Mouse (Mus musculus) hindbrain, embryonic 15.5 days (tissue): ENCODE results near the gene Taf4. TPM values are rescaled to one million over a fixed set of nuclear protein-coding genes. Genes with fewer than 3 reads are reported as not detected.

ENCODE experiments used
- ATAC-seq: fragments of 200-750 bp; cut with Nextera tagmentation; 2 replicates; pipeline ENCODE4 v1.8.0; 2017; ENCODE audit warnings: low read depth, moderate number of reproducible peaks, moderate TSS enrichment; ENCODE audit not compliant: low FRiP score
- H3K27ac ChIP-seq: fragments of 300-500 bp; sonication (generic); replicated peaks from 2 replicates; pipeline ENCODE4 v1.5.1; 2015; ENCODE audit warnings: mild to moderate bottlenecking, inconsistent platforms
- H3K27me3 ChIP-seq: fragments of 300-500 bp; sonication (generic); 2 replicates; pipeline ENCODE4 v1.6.1; 2015; ENCODE audit warnings: control low read depth, inconsistent platforms
- H3K36me3 ChIP-seq: fragments of 300-500 bp; sonication (generic); 2 replicates; pipeline ENCODE4 v1.6.1; 2015; ENCODE audit warnings: control low read depth, inconsistent platforms
- H3K4me1 ChIP-seq: fragments of 300-500 bp; sonication (generic); replicated peaks from 2 replicates; pipeline ENCODE4 v1.6.1; 2015; ENCODE audit warnings: control low read depth, inconsistent platforms
- H3K4me2 ChIP-seq: fragments of 300-500 bp; sonication (generic); 2 replicates; pipeline ENCODE4 v1.6.1; 2015; ENCODE audit warnings: moderate library complexity, mild to moderate bottlenecking, inconsistent platforms
- H3K4me3 ChIP-seq: fragments of 300-500 bp; sonication (generic); 2 replicates; pipeline ENCODE4 v1.5.1; 2015; ENCODE audit warnings: mild to moderate bottlenecking, inconsistent platforms
- H3K9ac ChIP-seq: fragments of 300-500 bp; sonication (generic); 2 replicates; pipeline ENCODE4 v1.6.1; 2015; ENCODE audit warnings: inconsistent platforms
- H3K9me3 ChIP-seq: fragments of 300-500 bp; sonication (generic); 2 replicates; pipeline ENCODE4 v1.6.1; 2016; ENCODE audit warnings: control low read depth, inconsistent platforms
- WGBS: fragments of 180-500 bp; shearing (Covaris S2); methylation state at CpG from one replicate; pipeline ENCODE4 v1.1.7; 2015; 5-methylcytosine and 5-hydroxymethylcytosine counted together
- polyA plus RNA-seq: library from polyadenylated mRNA; unstranded; fragments of >200 nt; fragmentation: Nextera tagmentation; extraction: Ambion mirVana; gene quantifications from 2 replicates; pipeline ENCODE4 v1.2.1, GENCODE M21; 2015

Gene Taf4
- polyA plus RNA-seq, 1 experiment from 2014 or later: 3.5 TPM

DNA sequence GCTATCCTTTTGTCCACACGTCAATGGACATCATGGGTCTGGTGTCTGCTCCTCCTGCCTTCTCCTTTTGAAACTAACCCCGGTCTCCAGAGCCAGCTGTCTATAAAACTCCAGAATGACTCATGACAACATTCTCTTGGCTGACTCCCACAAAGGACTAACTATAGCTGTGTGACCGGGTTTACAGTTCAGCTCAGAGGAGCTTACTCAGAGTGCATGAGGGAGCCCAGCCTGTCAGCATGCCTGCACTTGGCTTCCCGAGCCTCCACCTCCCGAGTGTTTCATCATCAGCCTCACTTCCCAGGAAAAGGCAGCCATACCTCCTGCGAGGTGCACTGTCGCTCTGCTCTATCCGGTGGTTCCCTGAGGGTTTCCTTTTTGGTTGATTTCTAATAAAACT, 3.4 kb upstream of the Taf4 start:
- 61% methylated on average over 8 of the region's 8 CpGs for WGBS
- no peaks in the 10 kb centered on the region for H3K36me3 ChIP-seq
- no peak overlapping the region for H3K9ac ChIP-seq
- no peak overlapping the region for H3K4me3 ChIP-seq
- H3K4me1 ChIP-seq: peaks cover 8% of the 10 kb centered on the region
- H3K27ac ChIP-seq: no peak overlapping the region
- no peak overlapping the region for H3K4me2 ChIP-seq
- no peaks in the 10 kb centered on the region for H3K27me3 ChIP-seq
- H3K9me3 ChIP-seq: no peaks in the 10 kb centered on the region
- ATAC-seq: no peak

DNA sequence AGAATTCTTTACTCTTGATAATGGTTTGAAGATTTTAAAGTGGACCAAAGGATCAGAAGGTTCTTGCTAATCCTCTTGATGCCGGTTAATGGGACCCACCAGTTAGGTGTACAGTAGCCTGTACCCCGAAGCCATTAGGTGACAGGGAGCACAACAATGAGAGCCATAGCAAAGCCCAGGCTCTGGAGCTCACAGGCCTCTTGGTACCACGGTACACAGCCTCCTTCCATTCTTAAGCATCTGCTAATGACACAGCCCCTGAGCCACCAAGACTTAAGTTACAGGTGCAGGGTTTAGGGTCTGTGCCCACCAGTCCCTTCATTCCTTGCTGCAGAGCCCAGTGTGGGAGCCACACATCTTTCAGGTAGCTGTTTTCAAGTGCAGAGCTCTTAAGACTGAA, 1.8 kb upstream of the Taf4 start:
- H3K4me1 ChIP-seq: peaks cover 24% of the 10 kb centered on the region
- H3K4me2 ChIP-seq: no peak overlapping the region
- no peaks in the 10 kb centered on the region for H3K36me3 ChIP-seq
- no peak for ATAC-seq
- H3K27me3 ChIP-seq: no peaks in the 10 kb centered on the region
- no peaks in the 10 kb centered on the region for H3K9me3 ChIP-seq
- H3K27ac ChIP-seq: no peak overlapping the region
- H3K9ac ChIP-seq: no peak overlapping the region
- no peak overlapping the region for H3K4me3 ChIP-seq
- WGBS: 82% methylated on average over 3 of the region's 3 CpGs

DNA sequence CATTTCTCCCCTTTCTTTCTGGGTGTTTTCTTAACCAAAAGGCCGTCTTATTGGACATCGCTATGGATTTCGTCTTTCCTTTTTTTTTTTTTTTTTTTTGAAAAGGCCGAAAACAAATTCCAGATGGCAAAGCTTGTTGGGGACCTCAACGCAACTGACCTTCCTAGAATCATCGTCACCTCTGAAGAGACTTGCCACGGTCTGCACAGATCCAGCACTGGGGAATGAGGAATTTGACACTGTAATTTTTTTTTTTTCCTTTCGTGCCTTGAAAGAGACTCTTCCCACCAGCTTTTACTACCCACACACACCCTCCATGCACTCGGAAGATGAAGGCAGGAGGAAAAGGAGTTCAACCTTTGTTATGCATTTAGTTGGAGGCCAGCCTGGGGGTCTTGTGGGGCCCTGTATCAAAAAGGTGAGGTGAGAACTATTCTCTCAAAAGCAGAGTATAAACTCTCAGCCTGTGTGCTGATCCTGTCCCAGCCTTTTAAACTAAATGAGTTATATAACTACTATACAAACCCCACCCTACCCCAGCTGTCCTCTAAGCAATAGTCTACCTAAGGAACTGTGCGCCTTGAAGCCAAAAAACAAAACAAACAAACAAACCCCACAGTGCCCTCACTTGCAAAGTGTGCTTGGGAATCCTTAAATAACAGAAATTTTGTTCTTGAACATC, 1.0 kb upstream of the Taf4 start:
- ATAC-seq: no peak
- peak overlapping the region; percentile 73 for H3K4me3 ChIP-seq
- H3K27ac ChIP-seq: peak overlapping the region; percentile 98
- H3K9ac ChIP-seq: peak overlapping the region; percentile 93
- peaks cover 32% of the 10 kb centered on the region for H3K4me1 ChIP-seq
- H3K9me3 ChIP-seq: no peaks in the 10 kb centered on the region
- WGBS: 8% methylated on average over 10 of the region's 10 CpGs
- no peaks in the 10 kb centered on the region for H3K36me3 ChIP-seq
- no peaks in the 10 kb centered on the region for H3K27me3 ChIP-seq
- H3K4me2 ChIP-seq: peak overlapping the region; percentile 99

DNA sequence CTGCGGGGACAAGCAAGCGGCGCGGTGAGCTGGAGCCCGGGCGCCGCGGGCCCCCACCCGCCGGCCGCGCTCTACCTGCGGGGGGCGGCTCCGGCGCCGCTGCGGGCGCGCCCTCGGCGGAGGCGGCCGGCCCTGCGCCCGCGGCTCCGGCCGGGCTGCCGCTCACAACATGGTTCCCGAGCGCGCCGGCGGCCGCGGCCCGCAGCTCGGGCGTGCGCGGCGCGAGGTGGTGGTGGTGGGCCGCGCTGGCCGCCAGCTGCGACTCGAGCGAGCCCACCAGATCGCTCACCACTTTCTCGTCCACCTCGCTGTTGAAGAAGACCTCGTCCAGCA, 185 bp downstream of the Taf4 start:
- ATAC-seq: no peak; the same call in none of the 2 replicates
- Histone ChIP-seq H3K4me2 (peak overlapping the region; percentile 99), H3K9me3 (no peaks in the 10 kb centered on the region), H3K4me3 (peak overlapping the region; percentile 73), H3K36me3 (no peaks in the 10 kb centered on the region), H3K9ac (peak overlapping the region; percentile 81), H3K27ac (peak overlapping the region; percentile 98), H3K4me1 (peaks cover 42% of the 10 kb centered on the region), H3K27me3 (no peaks in the 10 kb centered on the region)
- 0% methylated on average over 26 of the region's 54 CpGs for WGBS

DNA sequence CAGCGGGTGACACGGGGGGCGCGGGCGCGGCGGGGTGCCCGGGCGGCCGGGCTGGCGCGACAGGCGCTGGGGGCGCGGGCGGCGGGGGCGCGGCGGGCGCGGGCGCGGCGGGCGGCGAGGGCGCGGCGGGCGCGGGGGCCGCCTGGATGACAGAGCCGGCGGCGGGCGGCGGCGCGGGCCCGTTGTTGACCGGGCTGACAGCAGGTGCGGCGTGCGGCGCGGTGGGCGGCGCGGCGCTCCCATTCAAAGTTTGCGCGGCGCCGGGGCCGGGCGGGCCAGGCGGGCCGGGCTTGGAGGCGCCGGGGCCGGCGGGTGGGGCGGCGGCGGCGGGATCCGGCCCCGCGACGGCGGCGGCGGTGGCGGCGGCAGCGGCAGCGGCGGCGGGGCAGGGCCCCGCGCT, 595 bp downstream of the Taf4 start:
- Histone ChIP-seq H3K9me3 (no peaks in the 10 kb centered on the region), H3K4me1 (peaks cover 45% of the 10 kb centered on the region), H3K27me3 (no peaks in the 10 kb centered on the region), H3K36me3 (no peaks in the 10 kb centered on the region), H3K9ac (peak overlapping the region; percentile 81), H3K4me2 (peak overlapping the region; percentile 99), H3K4me3 (peak overlapping the region; percentile 73), H3K27ac (peak overlapping the region; percentile 98)
- WGBS: 1% methylated on average over 34 of the region's 82 CpGs
- ATAC-seq: no peak

DNA sequence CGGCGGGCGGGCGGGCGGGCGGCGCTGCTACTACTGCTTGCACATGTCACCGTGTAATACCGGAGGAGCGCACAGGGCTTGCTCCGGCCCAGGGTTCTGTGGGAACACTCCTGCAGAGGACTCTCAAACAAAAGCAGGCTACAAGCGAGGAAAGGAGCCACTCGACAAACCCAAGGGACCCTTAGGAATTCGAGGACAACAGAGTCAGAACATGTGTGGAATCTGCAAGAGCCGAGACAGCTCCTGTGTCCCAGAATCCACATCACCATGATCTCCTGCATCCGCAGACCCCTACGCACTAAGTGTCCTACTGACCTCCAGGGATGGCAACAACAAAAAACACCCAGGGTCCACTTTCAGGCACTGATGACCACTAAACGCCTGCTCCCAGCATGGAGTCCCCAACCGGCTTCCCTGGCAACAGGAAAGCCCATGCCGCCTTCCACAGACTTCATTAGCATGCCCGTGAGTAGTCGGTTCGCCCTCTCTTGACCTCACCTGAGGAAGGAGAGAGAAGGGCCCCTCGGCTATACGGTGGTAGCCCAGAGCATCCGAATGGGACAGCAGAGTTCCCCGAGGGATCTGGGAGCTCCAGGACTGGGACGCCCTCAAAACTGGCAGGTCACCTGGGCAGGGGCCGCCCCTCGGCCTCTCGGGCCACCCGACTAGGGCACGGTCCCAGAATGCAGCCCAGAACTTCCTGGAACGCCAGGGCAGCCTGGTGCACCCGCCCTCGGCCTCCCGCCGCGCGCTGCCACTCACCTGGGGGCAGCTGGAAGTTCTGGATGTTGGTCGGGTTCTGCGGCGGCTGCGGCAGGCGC, 1.6 kb downstream of the Taf4 start:
- ATAC-seq: no peak
- H3K4me1 ChIP-seq: peaks cover 55% of the 10 kb centered on the region
- WGBS: under 1% methylated on average over 45 of the region's 45 CpGs

DNA sequence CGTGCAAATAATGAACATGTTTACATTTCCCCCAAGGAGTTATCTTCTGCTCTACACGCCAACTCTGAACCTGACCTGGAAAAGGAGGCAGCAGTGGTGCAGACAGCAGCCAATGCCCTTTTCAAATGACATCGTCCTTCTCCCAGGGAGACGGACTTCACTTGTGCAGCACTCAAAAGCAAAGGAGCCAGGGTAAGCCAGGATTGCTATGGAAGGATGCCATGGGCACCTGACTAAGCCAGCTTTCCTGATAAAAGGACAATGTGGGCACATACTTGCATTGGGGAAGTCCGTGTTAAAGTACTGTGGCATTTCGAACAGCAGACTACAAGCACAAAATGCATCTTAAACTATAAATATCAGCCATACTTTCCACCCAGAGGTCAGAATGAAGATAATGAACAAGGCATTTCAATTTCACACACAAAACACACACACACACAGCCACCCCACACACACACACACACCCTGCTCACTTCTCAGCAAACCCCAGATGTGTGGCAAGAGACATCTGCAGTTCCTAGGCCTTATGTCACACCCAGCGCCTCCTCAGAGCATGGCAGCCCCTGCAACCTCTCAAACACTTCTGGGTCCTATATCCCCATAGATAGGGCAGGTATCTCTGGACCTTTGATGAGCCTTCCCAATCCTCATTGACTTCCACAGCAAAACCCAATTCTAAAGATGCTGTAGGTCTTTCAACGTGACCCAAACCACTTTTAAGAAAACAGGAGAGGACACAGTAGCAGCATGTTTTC, 2.4 kb downstream of the Taf4 start:
- WGBS: 19% methylated on average over 8 of the region's 8 CpGs
- H3K27ac ChIP-seq: no peak overlapping the region

More for the DNA sequence above, 1.6 kb downstream of the Taf4 start:
- peak overlapping the region; percentile 61 for H3K9ac ChIP-seq
- H3K4me2 ChIP-seq: peak overlapping the region; percentile 99
- peak overlapping the region; percentile 73 for H3K4me3 ChIP-seq
- H3K27me3 ChIP-seq: no peaks in the 10 kb centered on the region
- H3K27ac ChIP-seq: no peak overlapping the region
- no peaks in the 10 kb centered on the region for H3K9me3 ChIP-seq
- no peaks in the 10 kb centered on the region for H3K36me3 ChIP-seq

DNA sequence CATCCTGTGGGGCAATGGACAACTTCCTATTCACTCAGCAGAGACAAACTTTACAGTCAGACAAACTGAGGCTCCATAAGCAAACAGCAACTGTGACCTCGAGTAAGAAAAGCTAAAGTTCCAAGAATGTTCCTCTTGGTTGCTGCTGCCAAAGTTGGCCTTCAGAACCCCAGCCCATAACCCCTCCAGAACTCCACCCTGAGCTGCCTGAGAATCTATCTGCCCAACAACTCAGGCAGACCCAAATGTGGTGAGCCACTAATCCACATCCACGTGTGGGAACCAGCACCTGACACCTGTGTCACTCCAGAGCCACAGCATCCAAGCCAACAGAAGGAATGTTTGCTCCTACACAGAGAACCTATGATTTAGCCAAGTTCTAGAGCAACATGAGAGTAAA, 4.0 kb downstream of the Taf4 start:
- Histone ChIP-seq H3K4me1 (peaks cover 69% of the 10 kb centered on the region), H3K9me3 (no peaks in the 10 kb centered on the region), H3K36me3 (no peaks in the 10 kb centered on the region), H3K4me3 (no peak overlapping the region), H3K9ac (no peak overlapping the region), H3K27me3 (no peaks in the 10 kb centered on the region), H3K4me2 (no peak overlapping the region), H3K27ac (no peak overlapping the region)
- no peak for ATAC-seq
- 77% methylated on average over 2 of the region's 2 CpGs for WGBS

More for the DNA sequence above, 2.4 kb downstream of the Taf4 start:
- Histone ChIP-seq H3K4me1 (peaks cover 63% of the 10 kb centered on the region), H3K27me3 (no peaks in the 10 kb centered on the region), H3K36me3 (no peaks in the 10 kb centered on the region), H3K9ac (peak overlapping the region; percentile 61), H3K4me3 (peak overlapping the region; percentile 73), H3K9me3 (no peaks in the 10 kb centered on the region), H3K4me2 (peak overlapping the region; percentile 99)
- ATAC-seq: no peak

DNA sequence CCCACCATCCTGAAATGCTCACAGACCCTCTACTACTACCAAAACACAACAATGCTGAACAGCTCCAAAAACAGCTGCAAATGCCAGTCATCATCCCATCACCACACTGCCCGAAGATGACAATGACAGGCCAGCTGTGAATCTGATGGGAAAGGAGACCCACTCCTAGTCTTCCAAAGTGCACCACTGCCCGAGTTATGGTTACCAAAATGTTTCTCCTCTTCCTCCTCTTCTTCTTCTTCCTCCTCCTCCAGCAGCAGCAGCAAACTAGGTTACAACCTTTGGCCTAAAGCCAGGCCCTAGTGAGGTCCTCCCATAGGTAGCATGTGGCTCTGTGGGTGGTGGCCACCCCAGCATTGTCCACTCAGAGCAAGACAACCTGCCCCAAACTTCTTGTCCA, 4.6 kb downstream of the Taf4 start:
- H3K4me1 ChIP-seq: peaks cover 73% of the 10 kb centered on the region
- H3K4me3 ChIP-seq: no peak overlapping the region
- no peak for ATAC-seq
- no peaks in the 10 kb centered on the region for H3K9me3 ChIP-seq
- WGBS: 86% methylated on average over 2 of the region's 2 CpGs
- no peak overlapping the region for H3K9ac ChIP-seq
- H3K27me3 ChIP-seq: no peaks in the 10 kb centered on the region
- H3K27ac ChIP-seq: no peak overlapping the region
- no peaks in the 10 kb centered on the region for H3K36me3 ChIP-seq
- H3K4me2 ChIP-seq: no peak overlapping the region

DNA sequence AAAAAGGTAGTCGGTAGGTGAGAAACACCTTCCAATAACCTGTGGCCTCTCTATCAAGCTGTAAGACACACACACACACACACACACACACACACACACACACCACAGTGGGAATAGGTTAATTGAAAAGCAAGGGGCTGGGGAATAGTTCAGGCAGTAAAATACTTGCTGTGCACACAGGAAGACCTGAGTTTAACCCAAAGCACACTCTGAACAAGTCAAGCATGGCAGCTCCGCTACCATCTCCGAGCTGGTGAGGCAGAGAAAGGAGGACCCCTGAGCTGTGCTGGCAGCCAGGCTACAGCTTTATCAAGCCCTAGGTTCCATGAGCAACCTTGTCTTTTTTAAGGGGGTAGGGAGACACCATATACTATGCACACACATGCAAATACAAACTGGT, 7.3 kb downstream of the Taf4 start:
- Histone ChIP-seq H3K36me3 (no peaks in the 10 kb centered on the region), H3K4me1 (peaks cover 71% of the 10 kb centered on the region), H3K9ac (no peak overlapping the region), H3K4me2 (no peak overlapping the region), H3K27me3 (no peaks in the 10 kb centered on the region), H3K27ac (no peak overlapping the region), H3K9me3 (no peaks in the 10 kb centered on the region), H3K4me3 (no peak overlapping the region)
- ATAC-seq: no peak
- WGBS: 63% methylated on average over 3 of the region's 3 CpGs

DNA sequence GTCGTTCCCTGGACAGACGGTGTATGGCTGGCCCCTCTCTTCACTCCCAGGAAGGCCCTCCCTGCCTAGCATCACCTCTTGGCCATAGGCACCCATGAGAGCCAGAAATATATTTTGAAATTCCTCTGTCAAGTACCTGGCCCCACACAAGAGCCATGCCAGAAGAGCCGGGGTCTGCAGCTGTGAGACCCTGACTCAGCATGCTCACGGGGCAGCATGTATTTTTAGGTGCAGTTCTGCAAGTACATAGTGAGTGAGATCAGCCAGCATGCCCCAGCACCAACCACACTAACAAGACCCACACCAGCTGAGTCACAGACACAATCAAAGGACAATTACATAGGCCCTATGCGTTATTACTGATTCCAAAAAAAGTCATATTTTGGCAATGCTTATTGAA, 8.8 kb downstream of the Taf4 start:
- no peaks in the 10 kb centered on the region for H3K27me3 ChIP-seq
- no peak overlapping the region for H3K4me2 ChIP-seq
- H3K27ac ChIP-seq: no peak overlapping the region
- no peak for ATAC-seq
- no peaks in the 10 kb centered on the region for H3K36me3 ChIP-seq
- no peak overlapping the region for H3K9ac ChIP-seq
- H3K9me3 ChIP-seq: no peaks in the 10 kb centered on the region
- 81% methylated on average over 5 of the region's 5 CpGs for WGBS
- no peak overlapping the region for H3K4me3 ChIP-seq
- H3K4me1 ChIP-seq: peaks cover 56% of the 10 kb centered on the region

DNA sequence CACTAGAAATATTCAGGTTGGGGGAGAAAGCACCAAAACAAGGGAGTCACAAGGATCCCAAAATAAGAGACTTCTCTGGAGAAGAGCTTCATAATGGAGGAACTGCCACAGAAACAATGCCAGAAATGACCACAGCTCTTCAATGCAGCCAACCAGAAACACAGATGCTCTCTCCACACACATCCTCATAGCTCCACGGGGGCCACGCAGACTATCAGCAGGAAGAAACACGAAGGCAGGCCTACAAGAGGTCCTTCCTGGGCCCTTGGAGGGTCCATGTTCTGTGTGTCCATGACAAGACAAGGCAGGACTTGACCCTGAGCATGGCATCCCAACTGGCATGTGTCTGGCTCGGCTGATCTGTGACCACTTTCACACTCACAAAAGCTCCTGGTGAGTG, 15.0 kb downstream of the Taf4 start:
- Histone ChIP-seq H3K9ac (no peak overlapping the region), H3K36me3 (no peaks in the 10 kb centered on the region), H3K4me2 (no peak overlapping the region), H3K27ac (no peak overlapping the region), H3K27me3 (no peaks in the 10 kb centered on the region), H3K4me1 (peaks cover 19% of the 10 kb centered on the region), H3K4me3 (no peak overlapping the region), H3K9me3 (no peaks in the 10 kb centered on the region)
- no peak for ATAC-seq
- WGBS: 82% methylated on average over 4 of the region's 4 CpGs
